Mouse (Mus musculus) layer of hippocampus, adult 8-10 months (tissue): Measurements from ENCODE around the gene Chst15. TPM values are rescaled to one million over a fixed set of nuclear protein-coding genes. Genes with fewer than 3 reads are reported as not detected.

ENCODE experiments used
- DNase-seq, 2 experiments: peaks; one replicate each; pipeline ENCODE4 v3.0.0; 2022; ENCODE audit warnings: low spot score in 2 of 2
- total RNA-seq, 4 experiments: library from RNA; stranded (reverse); gene quantifications; 2 replicates each; pipeline ENCODE4 v1.2.4; 2022

Chst15 gene
- total RNA-seq, 4 experiments from 2014 or later, result 43.0 to 51.0 (median 47.8) TPM

- DNase-seq, result no peak
These were observed 84.1 kb downstream of the Chst15 start for GRCm38 (mm10) chr7:132232937-132233336.

- DNase-seq, result no peak
These were observed 85.6 kb downstream of the Chst15 start for GRCm38 (mm10) chr7:132231476-132231875.

GRCm38 (mm10) chr7:132230961-132231360 is 86.1 kb downstream of the Chst15 start:
- no peak for DNase-seq

GRCm38 (mm10) chr7:132227075-132227640 is 89.9 kb downstream of the Chst15 start:
- no peak for DNase-seq

GRCm38 (mm10) chr7:132226379-132227074 is 90.5 kb downstream of the Chst15 start:
- DNase-seq, result peak; percentile 75 to 92

- no peak for DNase-seq
These were observed 93.4 kb downstream of the Chst15 start for GRCm38 (mm10) chr7:132223452-132224141.

GRCm38 (mm10) chr7:132214031-132214430 is 103.0 kb downstream of the Chst15 start:
- no peak for DNase-seq

- peak; percentile 51 to 87 for DNase-seq
These were observed 103.6 kb downstream of the Chst15 start for GRCm38 (mm10) chr7:132213460-132213859.

GRCm38 (mm10) chr7:132211920-132212701 is 104.9 kb downstream of the Chst15 start:
- DNase-seq, result peak; percentile 39 to 55

GRCm38 (mm10) chr7:132210616-132211015 is 106.4 kb downstream of the Chst15 start:
- no peak for DNase-seq

GRCm38 (mm10) chr7:132208946-132209651 is 107.9 kb downstream of the Chst15 start:
- no peak for DNase-seq

- no peak for DNase-seq
These were observed 112.9 kb downstream of the Chst15 start for GRCm38 (mm10) chr7:132204073-132204612.

- DNase-seq, result no peak
These were observed 117.3 kb downstream of the Chst15 start for GRCm38 (mm10) chr7:132199686-132200085.

GRCm38 (mm10) chr7:132198806-132199205 is 118.2 kb downstream of the Chst15 start:
- DNase-seq, result no peak

- no peak for DNase-seq
These were observed 119.1 kb downstream of the Chst15 start for GRCm38 (mm10) chr7:132197817-132198475.

- DNase-seq, result no peak
These were observed 120.4 kb downstream of the Chst15 start for GRCm38 (mm10) chr7:132196581-132196980.

GRCm38 (mm10) chr7:132193606-132194005 is 123.4 kb downstream of the Chst15 start:
- no peak for DNase-seq

- no peak for DNase-seq
These were observed 129.6 kb downstream of the Chst15 start for GRCm38 (mm10) chr7:132187456-132187855.
